Mouse (Mus musculus): ENCODE data around the gene Ilf3.

GRCm38 (mm10) chr9:21453459-21453858 lies 85.8 kb downstream of the Ilf3 start:
- TF ChIP-seq TAL1 (IDR thresholded peaks at IDR 0.05; ENCODE audit: low read length): no peak
- TF ChIP-seq GATA1 (IDR thresholded peaks at IDR 0.05; ENCODE audit: low read length): no peak
